Mouse (Mus musculus) liver, adult 2 months (tissue): ENCODE results near the gene Brca2.

Source experiments
- CTCF ChIP-seq: fragments of 200-500 bp; IDR thresholded peaks from 2 replicates; pipeline ENCODE4 v1.5.1; 2011; ENCODE audit warnings: low read depth, low read length, control low read depth
- POLR2A ChIP-seq: fragments of 200-500 bp; IDR thresholded peaks from 2 replicates; pipeline ENCODE4 v1.6.1; 2011; ENCODE audit warnings: low read length, control low read depth; ENCODE audit not compliant: insufficient read depth; ENCODE audit errors: extremely low read depth

DNA sequence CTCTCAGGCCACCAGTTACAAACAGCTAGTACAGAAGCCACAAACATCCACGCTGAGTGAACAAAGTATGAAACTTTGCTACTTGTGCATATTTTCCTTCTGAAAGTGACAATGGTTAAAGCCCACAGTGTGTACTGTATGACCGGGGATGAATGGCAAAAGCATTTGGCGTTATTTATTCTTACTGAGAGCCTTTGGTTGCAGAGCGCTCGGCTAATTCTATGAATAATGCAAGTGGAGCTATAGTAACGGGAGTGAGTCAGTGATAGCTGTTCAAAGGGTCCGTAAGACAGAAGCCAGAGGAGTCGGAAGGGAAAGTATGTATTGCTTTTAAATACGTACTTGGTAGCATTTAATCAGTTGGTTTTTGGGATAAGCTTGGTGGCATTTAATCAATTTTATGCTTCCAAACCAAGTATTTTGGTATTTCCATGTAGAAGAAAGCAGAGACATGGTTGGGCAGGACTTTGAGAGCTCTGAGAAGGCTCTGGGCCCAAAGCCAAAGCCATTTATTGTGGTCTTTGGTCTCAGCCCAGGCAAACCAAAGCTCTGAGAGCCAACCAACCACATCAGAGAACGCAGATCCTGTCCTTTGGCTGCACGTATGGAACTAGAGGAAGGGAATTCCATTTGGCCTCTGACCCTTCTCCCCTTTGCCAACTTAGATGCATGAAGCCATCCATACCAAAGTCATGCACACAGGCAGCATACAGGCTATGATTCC, 48.2 kb downstream of the Brca2 start:
- TF ChIP-seq CTCF: no peak
- TF ChIP-seq POLR2A: no peak
